Mouse (Mus musculus) stomach, postnatal 0 days (tissue): ENCODE data around the gene Mcts2. TPM values are rescaled to one million over a fixed set of nuclear protein-coding genes. Genes with fewer than 3 reads are reported as not detected.

Source experiments
- ATAC-seq: fragments of 200-750 bp; cut with Nextera tagmentation; 2 replicates; pipeline ENCODE4 v1.8.0; 2017; ENCODE audit not compliant: low FRiP score, low TSS enrichment
- DNase-seq: peaks from one replicate; pipeline ENCODE4 v3.0.0-alpha.2; 2016; ENCODE audit warnings: low spot score
- H3K27ac ChIP-seq: fragments of 300-500 bp; sonication (generic); replicated peaks from 2 replicates; pipeline ENCODE4 v1.5.1; 2014; ENCODE audit warnings: mild to moderate bottlenecking, control low read depth
- H3K27me3 ChIP-seq: fragments of 300-500 bp; sonication (generic); 2 replicates; pipeline ENCODE4 v1.6.1; 2014; ENCODE audit warnings: low read length; ENCODE audit not compliant: control insufficient read depth, insufficient read depth
- H3K36me3 ChIP-seq: fragments of 300-500 bp; sonication (generic); 2 replicates; pipeline ENCODE4 v1.6.1; 2014; ENCODE audit warnings: low read length, mixed read lengths; ENCODE audit not compliant: control insufficient read depth, insufficient read depth
- H3K4me1 ChIP-seq: fragments of 300-500 bp; sonication (generic); replicated peaks from 2 replicates; pipeline ENCODE4 v1.6.1; 2014; ENCODE audit warnings: antibody characterized with exemption; ENCODE audit not compliant: control insufficient read depth, insufficient read depth
- H3K4me2 ChIP-seq: fragments of 300-500 bp; sonication (generic); replicated peaks from 2 replicates; pipeline ENCODE4 v1.6.1; 2014; ENCODE audit warnings: low read depth, mild to moderate bottlenecking, control low read depth, moderate library complexity
- H3K4me3 ChIP-seq: fragments of 300-500 bp; sonication (generic); 2 replicates; pipeline ENCODE4 v1.5.1; 2014; ENCODE audit warnings: low read depth, low read length, control low read depth
- H3K9ac ChIP-seq: fragments of 300-500 bp; sonication (generic); 2 replicates; pipeline ENCODE4 v1.6.1; 2014; ENCODE audit warnings: mild to moderate bottlenecking, low read length, control low read depth, mixed read lengths
- H3K9me3 ChIP-seq: fragments of 300-500 bp; sonication (generic); 2 replicates; pipeline ENCODE4 v1.6.1; 2016; ENCODE audit warnings: low read length; ENCODE audit not compliant: control insufficient read depth
- CTCF ChIP-seq: IDR thresholded peaks from 2 replicates; pipeline ENCODE4 v1.5.1; 2016; ENCODE audit warnings: antibody characterized with exemption, low read depth, mild to moderate bottlenecking, moderate library complexity
- EP300 ChIP-seq: optimal IDR thresholded peaks from 2 replicates; pipeline ENCODE3; 2016; ENCODE audit warnings: antibody characterized with exemption
- WGBS: fragments of 180-500 bp; shearing (Covaris S2); extraction: QIAGEN DNeasy Blood & Tissue Kit; methylation state at CpG from one replicate; pipeline ENCODE4 v1.1.7; 2014; 5-methylcytosine and 5-hydroxymethylcytosine counted together
- polyA plus RNA-seq: library from polyadenylated mRNA; unstranded; fragments of >200 nt; fragmentation: Nextera tagmentation; extraction: Ambion mirVana; gene quantifications from 2 replicates; pipeline ENCODE4 v1.2.1, GENCODE M21; 2015

Gene Mcts2
- polyA plus RNA-seq, 1 experiment from 2014 or later, result 23.4 TPM

- peak; percentile 47 for DNase-seq
- H3K4me1 ChIP-seq, result peaks cover 10% of the 10 kb centered on the region
- H3K4me2 ChIP-seq, result peak overlapping the region; percentile 88
- H3K27me3 ChIP-seq, result no peaks in the 10 kb centered on the region
- ATAC-seq, result peak; percentile 57
- under 1% methylated on average over 45 of the region's 46 CpGs for WGBS
- H3K36me3 ChIP-seq, result peaks cover 2% of the 10 kb centered on the region; the same call in 1 of the 2 replicates
- H3K9me3 ChIP-seq, result no peaks in the 10 kb centered on the region
- H3K27ac ChIP-seq, result peak overlapping the region; percentile 98
- H3K9ac ChIP-seq, result peak overlapping the region; percentile 97
- peak overlapping the region; percentile 93 for H3K4me3 ChIP-seq
- no peak for TF ChIP-seq CTCF
- no peak for TF ChIP-seq EP300
Observed at GRCm38 (mm10) chr2:152669639-152670484, 17.0 kb upstream of the Mcts2 start.

- Histone ChIP-seq H3K36me3 (peaks cover 4% of the 10 kb centered on the region; the same call in 1 of the 2 replicates), H3K9me3 (no peaks in the 10 kb centered on the region), H3K9ac (peak overlapping the region; percentile 97), H3K4me3 (peak overlapping the region; percentile 93), H3K27me3 (no peaks in the 10 kb centered on the region), H3K27ac (peak overlapping the region; percentile 30; the same call in 1 of the 2 replicates), H3K4me2 (peak overlapping the region; percentile 88), H3K4me1 (peaks cover 10% of the 10 kb centered on the region)
- TF ChIP-seq CTCF, result no peak
- TF ChIP-seq EP300, result no peak
- WGBS, result 42% methylated on average over 9 of the region's 9 CpGs
- ATAC-seq (no peak), DNase-seq (no peak)
Observed at GRCm38 (mm10) chr2:152670983-152671641, 15.7 kb upstream of the Mcts2 start.

- Histone ChIP-seq H3K27me3 (no peaks in the 10 kb centered on the region), H3K9ac (no peak overlapping the region), H3K9me3 (no peaks in the 10 kb centered on the region), H3K4me3 (no peak overlapping the region), H3K4me1 (peaks cover 10% of the 10 kb centered on the region), H3K27ac (peak overlapping the region; percentile 18; the same call in 1 of the 2 replicates), H3K36me3 (peaks cover 5% of the 10 kb centered on the region; the same call in 1 of the 2 replicates), H3K4me2 (peak overlapping the region; percentile 88)
- ATAC-seq (peak; percentile 67), DNase-seq (peak; percentile 54)
- 22% methylated on average over 5 of the region's 5 CpGs for WGBS
- TF ChIP-seq CTCF (peak; percentile 79), EP300 (no peak)
Observed at GRCm38 (mm10) chr2:152671642-152671999, 15.2 kb upstream of the Mcts2 start.

- Histone ChIP-seq H3K27me3 (no peaks in the 10 kb centered on the region), H3K27ac (no peak overlapping the region), H3K36me3 (peaks cover 8% of the 10 kb centered on the region; the same call in 1 of the 2 replicates), H3K4me2 (no peak overlapping the region; the same call in 1 of the 2 replicates), H3K4me1 (peaks cover 10% of the 10 kb centered on the region), H3K9me3 (no peaks in the 10 kb centered on the region), H3K9ac (0 out of 2 replicates have a peak overlapping the region, but pooled peaks have one; percentile 27), H3K4me3 (no peak overlapping the region)
- ATAC-seq (no peak), DNase-seq (no peak)
- 85% methylated on average over 12 of the region's 12 CpGs for WGBS
- TF ChIP-seq CTCF (no peak), EP300 (no peak)
Observed at GRCm38 (mm10) chr2:152672166-152672565, 14.7 kb upstream of the Mcts2 start.

GRCm38 (mm10) chr2:152674148-152674547, 12.7 kb upstream of the Mcts2 start:
- no peaks in the 10 kb centered on the region for H3K27me3 ChIP-seq
- peak; percentile 42 for DNase-seq
- H3K9ac ChIP-seq, result 0 out of 2 replicates have a peak overlapping the region, but pooled peaks have one; percentile 18
- 55% methylated on average over 11 of the region's 11 CpGs for WGBS
- peaks cover 10% of the 10 kb centered on the region for H3K4me1 ChIP-seq
- H3K27ac ChIP-seq, result no peak overlapping the region
- H3K4me3 ChIP-seq, result no peak overlapping the region
- H3K36me3 ChIP-seq, result peaks cover 11% of the 10 kb centered on the region; the same call in 1 of the 2 replicates
- no peak overlapping the region for H3K4me2 ChIP-seq
- no peaks in the 10 kb centered on the region for H3K9me3 ChIP-seq
- TF ChIP-seq CTCF, result no peak
- TF ChIP-seq EP300, result no peak
- no peak for ATAC-seq
